Mouse (Mus musculus): Measurements from ENCODE around the gene Esyt1.
"Not testable (repeated sequence)": the region's sequence is repeated elsewhere in the genome, so short reads cannot be mapped to it uniquely, and the experiment has no call there.

The Esyt1 gene

DNA sequence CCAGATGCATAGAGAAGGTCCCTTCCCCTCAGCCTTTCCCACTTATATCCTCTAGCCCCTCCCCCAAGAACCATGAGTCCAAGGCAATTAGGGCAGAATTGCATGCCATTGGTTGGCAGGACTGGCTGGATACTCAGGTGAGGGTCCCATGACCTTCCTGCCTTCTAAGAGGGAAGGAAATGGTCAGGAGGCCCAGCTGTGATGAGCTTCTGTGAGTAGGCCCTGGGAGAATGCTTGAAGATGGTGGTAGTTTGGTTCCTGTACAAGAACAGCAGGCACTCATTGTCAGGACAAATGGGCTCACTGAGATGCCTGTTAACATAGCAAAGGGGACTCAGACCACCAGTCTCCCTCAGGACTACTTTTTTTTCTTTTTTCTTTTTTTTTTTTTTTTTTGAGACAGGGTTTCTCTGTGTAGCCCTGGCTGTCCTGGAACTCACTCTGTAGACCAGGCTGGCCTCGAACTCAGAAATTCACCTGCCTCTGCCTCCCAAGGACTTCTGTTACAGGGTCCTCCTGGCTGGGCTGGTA, 12.7 kb upstream of the Esyt1 start:
- DNase-seq: no peak

DNA sequence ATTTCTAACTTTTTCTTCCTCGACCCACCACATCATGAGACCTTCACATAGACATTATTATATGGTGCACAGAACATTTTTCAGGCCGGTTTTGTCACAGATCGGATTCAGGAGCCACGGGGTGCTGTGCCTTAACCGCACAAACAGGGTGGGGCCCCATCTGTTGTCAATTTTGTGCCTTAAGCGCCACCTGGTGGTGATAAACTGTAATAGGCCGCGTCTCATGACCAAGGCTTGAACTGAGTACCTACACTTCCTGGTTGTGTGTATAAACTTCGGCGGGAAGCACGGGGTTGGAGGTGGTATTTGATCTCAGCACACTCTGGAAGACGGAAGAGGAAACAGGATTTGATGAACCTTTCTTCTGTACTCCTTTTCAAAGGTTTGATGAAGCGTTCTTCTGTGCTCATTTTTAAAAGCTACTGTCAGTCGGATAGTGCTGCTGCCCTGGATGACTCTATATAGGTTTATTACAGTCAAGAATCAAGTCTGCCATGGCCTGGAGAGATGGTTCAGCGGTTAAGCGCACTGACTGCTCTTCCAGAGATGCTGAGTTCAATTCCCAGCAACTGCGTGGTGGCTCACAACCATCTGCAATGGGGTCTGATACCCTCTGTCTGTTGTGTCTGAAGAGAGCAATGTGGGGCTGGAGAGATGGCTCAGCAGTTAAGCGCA, 10.7 kb upstream of the Esyt1 start:
- DNase-seq: peak; percentile 91 to 92

DNA sequence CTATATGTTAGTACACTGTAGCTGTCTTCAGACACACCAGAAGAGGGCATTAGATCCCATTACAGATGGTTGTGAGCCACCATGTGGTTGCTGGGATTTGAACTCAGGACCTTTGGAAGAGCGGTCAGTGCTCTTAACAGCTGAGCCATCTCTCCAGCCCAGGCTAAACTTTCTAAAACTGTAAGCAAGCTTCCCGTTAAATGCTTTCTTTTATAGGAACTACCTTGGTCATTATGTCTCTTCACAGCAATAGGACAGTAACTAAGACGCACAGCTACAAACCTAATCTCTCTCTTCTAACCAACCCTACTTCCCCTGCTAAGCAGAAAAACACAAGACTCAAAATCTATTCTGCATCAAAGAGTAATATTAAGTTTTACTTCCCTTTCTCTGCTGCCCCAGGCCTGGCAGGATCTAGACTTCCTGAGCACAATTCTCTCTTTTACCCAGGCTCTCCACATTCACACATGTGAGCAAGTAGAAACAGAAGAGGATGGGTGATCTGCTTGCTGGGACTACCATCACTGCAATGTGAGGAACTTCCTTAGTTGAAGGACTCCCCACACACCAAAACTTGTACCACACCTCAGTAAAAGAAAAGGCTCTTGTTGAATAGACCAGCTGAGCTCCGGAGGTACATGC, 10.1 kb upstream of the Esyt1 start:
- DNase-seq: no peak

GRCm38 (mm10) chr10:128535206-128535605, 9.5 kb upstream of the Esyt1 start:
- DNase-seq: no peak

- DNase-seq: no peak
These were observed 990 bp upstream of the Esyt1 start for GRCm38 (mm10) chr10:128526366-128527356.

GRCm38 (mm10) chr10:128524732-128525662, 674 bp downstream of the Esyt1 start:
- peak; percentile 77 for DNase-seq

DNA sequence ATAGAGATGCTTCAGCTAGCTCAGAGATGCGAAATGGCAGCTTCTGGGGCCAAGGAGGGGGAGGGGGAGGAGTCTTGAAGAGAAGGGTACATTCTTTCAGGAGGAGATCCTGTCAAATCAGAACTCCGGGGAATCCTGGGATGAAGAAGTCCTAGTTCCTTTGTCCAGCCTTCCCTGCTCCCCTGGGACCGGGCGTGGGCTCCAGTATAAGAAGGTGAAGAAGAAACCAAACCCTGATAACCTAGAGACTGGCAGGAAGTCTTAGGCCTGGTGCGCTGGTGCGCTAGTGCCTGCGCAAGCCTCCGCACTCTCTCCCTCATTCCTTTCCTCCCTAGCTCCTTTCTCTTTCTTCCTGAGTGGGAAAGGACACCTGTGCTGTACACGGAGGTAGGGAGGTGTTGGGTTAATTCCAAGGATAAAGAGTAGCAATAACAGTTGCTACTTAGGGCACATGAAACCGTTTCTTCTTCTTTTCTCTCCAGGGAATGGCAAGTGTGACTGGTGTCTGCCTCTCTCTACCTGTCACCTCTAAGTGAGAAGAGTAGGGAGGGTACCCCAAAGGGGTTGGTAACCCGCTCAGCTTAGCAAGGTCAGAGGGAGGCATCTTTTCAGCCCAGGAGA, 1.4 kb downstream of the Esyt1 start:
- DNase-seq: peak; percentile 42 to 47

DNA sequence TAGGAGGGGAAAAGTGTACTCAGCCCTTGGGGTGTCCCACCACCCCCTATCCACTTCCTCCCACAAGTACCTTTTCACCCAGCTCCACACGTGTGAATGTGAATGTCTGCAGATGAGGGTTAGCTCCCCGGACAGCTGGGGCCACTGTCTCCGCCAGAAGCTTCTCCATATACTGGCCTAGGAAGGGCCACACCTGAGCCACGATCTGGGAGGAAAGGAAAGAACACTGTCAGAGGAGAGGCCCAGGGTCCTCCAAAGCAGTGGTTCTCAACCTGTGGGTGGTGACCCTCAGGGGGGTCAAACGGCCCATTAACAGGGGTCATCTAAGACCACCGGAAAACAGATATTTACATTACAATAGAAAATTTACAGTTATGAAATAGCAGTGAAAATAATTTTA, 3.3 kb downstream of the Esyt1 start:
- no peak for DNase-seq

DNA sequence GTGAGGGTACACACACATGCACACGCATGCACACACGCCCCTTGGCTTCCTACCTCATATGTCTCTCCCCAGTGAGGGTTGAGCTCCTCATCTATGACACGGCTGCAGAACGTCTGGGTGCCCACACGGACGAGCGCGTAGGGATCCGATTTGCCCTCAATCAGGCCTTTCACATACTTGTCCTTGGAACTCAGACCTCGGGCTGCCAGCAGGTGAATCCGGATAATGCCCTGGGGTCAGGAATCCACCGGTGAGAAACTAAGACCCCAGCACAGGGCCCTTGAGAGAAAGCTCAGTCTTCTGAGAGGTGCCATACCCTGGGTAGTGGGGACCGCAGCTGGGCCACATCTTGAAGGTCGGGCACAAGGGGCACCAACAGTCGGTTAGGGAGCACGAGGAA, 5.1 kb downstream of the Esyt1 start:
- DNase-seq: no peak

DNA sequence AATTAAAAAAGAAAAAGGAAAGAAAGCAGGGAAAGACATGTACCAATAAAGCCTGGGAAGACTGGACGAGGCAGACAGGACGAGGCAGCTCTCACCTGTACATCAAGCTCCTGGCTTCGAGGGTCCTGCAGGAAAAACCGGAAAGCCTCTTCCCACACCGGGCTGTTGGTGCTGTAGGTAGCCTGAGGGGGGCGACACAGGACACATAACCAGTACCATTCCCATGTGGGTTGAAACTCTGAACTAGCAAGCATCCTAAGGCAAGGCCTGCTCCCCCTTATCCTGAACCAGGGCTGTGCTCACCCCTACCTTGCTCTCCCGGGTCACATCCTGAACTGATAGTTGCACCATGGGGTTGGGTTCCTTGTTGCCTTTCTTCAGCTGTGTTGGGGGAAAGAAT, 6.8 kb downstream of the Esyt1 start:
- peak; percentile 55 to 58 for DNase-seq

DNA sequence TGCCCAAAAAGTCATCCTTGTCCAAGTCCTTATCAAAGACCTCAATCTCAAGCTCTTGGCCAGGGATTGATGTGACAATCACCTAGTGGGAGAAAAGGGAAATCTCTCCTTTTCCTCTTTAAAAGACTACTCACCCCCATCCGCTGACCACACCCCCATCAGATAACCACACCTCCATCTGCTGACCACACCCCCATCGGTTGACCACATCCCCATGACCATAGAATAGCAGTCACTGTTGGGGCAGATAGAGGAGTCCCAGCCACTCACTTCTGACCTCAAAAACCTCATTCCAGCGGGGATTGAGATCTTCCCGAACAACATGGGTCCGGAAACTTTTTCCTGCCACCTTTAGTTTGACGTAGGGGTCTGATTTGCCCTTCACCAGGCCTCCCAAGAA, 9.0 kb downstream of the Esyt1 start:
- DNase-seq: no peak

- no peak for DNase-seq
These were observed 9.6 kb downstream of the Esyt1 start for GRCm38 (mm10) chr10:128516029-128516428.

- DNase-seq: no peak
These were observed 10.6 kb downstream of the Esyt1 start for GRCm38 (mm10) chr10:128515044-128515443.

GRCm38 (mm10) chr10:128511761-128512160, 13.9 kb downstream of the Esyt1 start:
- no peak for DNase-seq

DNA sequence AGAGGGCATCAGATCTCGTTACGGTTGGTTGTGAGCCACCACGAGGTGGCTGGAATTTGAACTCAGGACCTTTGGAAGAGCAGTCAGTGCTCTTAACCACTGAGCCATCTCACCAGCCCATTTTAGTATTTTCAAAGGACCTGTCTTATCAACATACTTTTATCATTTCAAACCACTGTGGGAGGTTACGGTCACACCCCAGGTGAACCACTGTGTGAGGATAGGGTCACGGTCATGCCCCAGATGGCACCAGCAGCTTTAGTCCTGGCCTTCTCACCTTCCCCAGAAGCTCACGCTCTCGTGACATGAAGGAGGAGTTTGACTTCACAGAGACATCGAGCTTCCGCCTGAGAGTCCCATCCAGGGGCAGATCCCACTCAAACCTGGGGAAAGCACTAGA, 14.5 kb downstream of the Esyt1 start:
- DNase-seq: no peak

GRCm38 (mm10) chr10:128510301-128510700, 15.4 kb downstream of the Esyt1 start:
- DNase-seq: no peak

- no peak for DNase-seq
These were observed 15.8 kb downstream of the Esyt1 start for GRCm38 (mm10) chr10:128509831-128510230.

- no peak for DNase-seq
These were observed 16.5 kb downstream of the Esyt1 start for GRCm38 (mm10) chr10:128509203-128509602.

DNA sequence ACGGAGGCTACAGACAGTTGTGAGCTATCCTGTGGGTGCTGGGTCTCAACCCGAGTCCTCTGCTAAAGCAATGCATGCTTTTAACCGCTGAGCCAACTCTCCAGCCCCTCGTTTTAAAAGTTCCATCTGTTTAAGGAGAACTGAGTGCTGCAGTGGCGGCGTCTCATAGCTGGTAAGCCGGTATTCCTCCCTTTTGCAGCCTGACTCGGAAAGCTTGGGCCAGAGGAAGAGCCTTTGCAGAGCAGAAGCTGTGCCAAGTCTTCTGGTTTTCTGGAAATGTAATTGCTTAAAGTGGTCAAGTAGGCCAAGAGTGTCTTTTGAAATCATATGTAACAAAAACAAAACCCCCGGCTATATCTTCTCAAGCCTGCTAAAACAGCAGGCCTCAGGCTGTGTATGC, 17.4 kb downstream of the Esyt1 start:
- no peak for DNase-seq

DNA sequence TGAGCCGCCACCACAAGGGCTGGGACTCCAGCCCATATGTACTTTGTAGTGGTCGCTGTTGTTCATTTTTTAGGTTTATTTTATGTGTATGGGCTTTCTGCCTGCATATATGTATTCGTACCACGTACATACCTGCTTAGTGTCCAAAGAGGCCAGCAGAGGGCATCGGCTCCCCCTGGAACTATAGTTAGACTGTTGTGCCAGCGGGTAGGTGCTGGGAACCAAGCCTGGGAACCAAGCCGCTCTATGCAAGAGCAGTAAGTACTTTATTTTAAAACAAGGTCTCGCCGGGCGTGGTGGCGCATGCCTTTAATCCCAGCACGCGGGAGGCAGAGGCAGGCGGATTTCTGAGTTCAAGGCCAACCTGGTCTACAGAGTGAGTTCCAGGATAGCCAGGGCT, 19.7 kb downstream of the Esyt1 start:
- DNase-seq: no peak

GRCm38 (mm10) chr10:128505371-128505667, 20.4 kb downstream of the Esyt1 start:
- DNase-seq: not testable (repeated sequence)

Data from thymus, postnatal 36 days (tissue).